Mouse (Mus musculus): ENCODE data around the gene Ms4a6c. TPM values are rescaled to one million over a fixed set of nuclear protein-coding genes. Genes with fewer than 3 reads are reported as not detected.
"Not testable (repeated sequence)": the region's sequence is repeated elsewhere in the genome, so short reads cannot be mapped to it uniquely, and the experiment has no call there.

Gene Ms4a6c
- 2.2 and 2.5 TPM in 2 replicates for polyA plus RNA-seq (2015; fragmentation: Nextera tagmentation; extraction: Ambion mirVana)

DNA sequence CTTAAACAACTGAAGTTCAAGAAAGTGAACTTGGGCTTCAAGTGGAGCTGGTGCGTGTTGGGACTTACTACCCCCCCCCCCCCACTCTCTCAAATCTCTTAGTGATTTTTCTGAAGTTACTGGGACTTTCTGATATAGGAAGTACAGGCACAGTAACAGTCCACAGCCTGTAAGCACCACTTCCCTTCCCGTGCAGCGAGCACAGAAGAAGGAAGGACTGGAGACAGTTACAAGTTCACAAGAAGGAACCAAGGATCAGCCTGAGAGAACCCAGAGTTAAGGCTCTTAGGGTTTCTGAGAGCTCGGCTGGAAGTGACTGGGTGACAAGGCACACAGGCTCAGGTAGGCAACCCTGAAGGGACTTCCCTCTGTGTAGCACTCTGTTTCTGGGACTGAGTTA lies at the start of gene Ms4a6c:
TSS of gene Ms4a6c (plus strand) at position 152 of the 400 bp plus-strand sequence.
- not testable (repeated sequence) for H3K27me3 ChIP-seq (replicated peaks); H3K27ac ChIP-seq; H3K4me2 ChIP-seq; H3K36me3 ChIP-seq (replicated peaks); H3K9me3 ChIP-seq; ATAC-seq (replicated peaks); H3K4me3 ChIP-seq; H3K4me1 ChIP-seq; H3K9ac ChIP-seq
- 90% methylated on average over 4 of the region's 4 CpGs for WGBS

- not testable (repeated sequence) for H3K27me3 ChIP-seq (replicated peaks); H3K4me2 ChIP-seq; H3K4me1 ChIP-seq; ATAC-seq (replicated peaks); H3K4me3 ChIP-seq; H3K9ac ChIP-seq; H3K27ac ChIP-seq; H3K9me3 ChIP-seq; H3K36me3 ChIP-seq (replicated peaks)
- WGBS, result 93% methylated on average over 1 of the region's 1 CpGs
Observed at GRCm38 (mm10) chr19:11431209-11431608, 38.0 kb upstream of the Ms4a6c start.

DNA sequence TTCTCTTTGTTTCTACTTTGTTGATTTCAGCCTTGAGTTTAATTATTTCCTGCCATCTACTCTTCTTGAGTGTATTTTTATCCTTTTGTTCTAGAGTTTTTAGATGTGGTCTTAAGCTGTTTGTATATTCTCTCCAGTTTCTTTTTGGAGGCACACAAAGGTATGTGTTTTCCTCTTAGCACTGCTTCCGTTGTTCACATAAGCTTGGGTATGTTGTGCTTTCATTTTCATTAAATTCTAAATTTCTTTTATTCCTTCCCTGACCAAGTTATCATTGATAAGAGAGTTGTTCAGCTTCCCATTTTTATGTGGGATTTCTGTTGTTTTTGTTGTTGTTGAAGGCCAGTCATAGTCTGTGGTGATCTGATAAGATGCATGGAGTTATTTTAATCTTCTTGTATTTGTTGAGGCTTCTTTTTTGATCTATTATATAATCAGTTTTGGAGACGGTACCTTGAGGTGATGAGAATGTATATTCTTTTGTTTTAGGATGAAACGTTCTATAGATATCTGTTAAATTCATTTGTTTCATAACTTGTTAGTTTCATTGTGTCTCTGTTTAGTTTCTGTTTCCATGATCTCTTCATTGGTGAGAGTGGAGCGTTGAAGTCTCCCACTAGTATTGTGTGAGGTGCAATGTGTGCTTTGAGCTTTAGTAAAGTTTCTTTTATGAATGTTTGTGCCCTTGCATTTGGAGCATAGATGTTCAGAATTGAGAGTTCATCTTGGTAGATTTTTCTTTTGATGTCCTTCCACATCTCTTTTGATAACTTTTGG lies 33.9 kb upstream of the Ms4a6c start:
- no peaks in the 10 kb centered on the region for H3K27me3 ChIP-seq (replicated peaks)
- H3K36me3 ChIP-seq (replicated peaks), result no peaks in the 10 kb centered on the region
- H3K4me2 ChIP-seq, result no peak overlapping the region
- WGBS, result 86% methylated on average over 4 of the region's 4 CpGs
- ATAC-seq (replicated peaks), result no peak
- H3K27ac ChIP-seq, result no peak overlapping the region
- H3K4me1 ChIP-seq, result no peaks in the 10 kb centered on the region
- H3K9ac ChIP-seq, result no peak overlapping the region
- H3K4me3 ChIP-seq, result no peak overlapping the region
- H3K9me3 ChIP-seq, result no peaks in the 10 kb centered on the region

- Histone ChIP-seq H3K27me3 (replicated peaks) (no peaks in the 10 kb centered on the region), H3K4me3 (no peak within 1 kb of the TSS), H3K9ac (no peak within 1 kb of the TSS), H3K4me2 (no peak within 1 kb of the TSS), H3K36me3 (replicated peaks) (no peaks in the 10 kb centered on the region), H3K4me1 (no peaks in the 10 kb centered on the region), H3K27ac (no peak within 1 kb of the TSS), H3K9me3 (no peaks in the 10 kb centered on the region)
- no peak for ATAC-seq (replicated peaks)
Observed at GRCm38 (mm10) chr19:11443338-11443737, 25.8 kb upstream of the Ms4a6c start, which contains the start of gene Ms4a4b. Ms4a4b (plus strand) TSS chr19:11443553.

- WGBS, result 89% methylated on average over 5 of the region's 5 CpGs
- no peaks in the 10 kb centered on the region for H3K9me3 ChIP-seq
- H3K9ac ChIP-seq, result no peak overlapping the region
- H3K4me2 ChIP-seq, result no peak overlapping the region
- no peak overlapping the region for H3K4me3 ChIP-seq
- no peaks in the 10 kb centered on the region for H3K27me3 ChIP-seq (replicated peaks)
- H3K36me3 ChIP-seq (replicated peaks), result no peaks in the 10 kb centered on the region
- no peaks in the 10 kb centered on the region for H3K4me1 ChIP-seq
- H3K27ac ChIP-seq, result no peak overlapping the region
- ATAC-seq (replicated peaks), result no peak
Observed at GRCm38 (mm10) chr19:11443964-11444363, 25.2 kb upstream of the Ms4a6c start.

GRCm38 (mm10) chr19:11447238-11447637 lies 21.9 kb upstream of the Ms4a6c start:
- Histone ChIP-seq H3K4me3 (no peak overlapping the region), H3K27ac (no peak overlapping the region), H3K4me1 (no peaks in the 10 kb centered on the region), H3K9me3 (no peaks in the 10 kb centered on the region), H3K36me3 (replicated peaks) (no peaks in the 10 kb centered on the region), H3K27me3 (replicated peaks) (no peaks in the 10 kb centered on the region), H3K9ac (no peak overlapping the region), H3K4me2 (no peak overlapping the region)
- ATAC-seq (replicated peaks), result no peak
- 87% methylated on average over 2 of the region's 2 CpGs for WGBS

- not testable (repeated sequence) for ATAC-seq (replicated peaks); H3K9ac ChIP-seq
Observed at GRCm38 (mm10) chr19:11459041-11459440, 10.1 kb upstream of the Ms4a6c start.

DNA sequence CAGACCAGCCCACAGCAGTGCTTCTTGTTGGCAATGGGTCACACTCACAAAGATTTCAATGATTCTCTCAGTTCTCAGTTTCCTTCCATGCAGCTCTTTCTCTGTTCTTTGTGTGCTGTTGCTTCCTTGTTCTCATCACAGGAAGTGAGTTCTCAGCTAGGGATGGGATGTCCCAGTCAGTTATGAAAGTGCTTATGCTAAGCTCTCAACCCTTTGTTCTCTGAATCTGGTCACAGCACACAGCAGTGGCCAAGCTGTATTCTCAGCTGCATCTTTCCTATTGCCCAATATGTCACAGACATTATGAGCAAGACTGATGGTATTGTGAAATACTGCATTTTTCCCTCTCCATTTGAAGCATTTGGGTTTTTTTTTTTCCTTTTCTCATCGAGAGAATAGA lies 4.4 kb upstream of the Ms4a6c start:
- WGBS, result 47% methylated on average over 1 of the region's 1 CpGs
- not testable (repeated sequence) for H3K9me3 ChIP-seq; H3K27me3 ChIP-seq (replicated peaks); H3K36me3 ChIP-seq (replicated peaks); ATAC-seq (replicated peaks); H3K4me1 ChIP-seq; H3K4me2 ChIP-seq; H3K9ac ChIP-seq; H3K4me3 ChIP-seq; H3K27ac ChIP-seq

More at GRCm38 (mm10) chr19:11459041-11459440, 10.1 kb upstream of the Ms4a6c start:
- not testable (repeated sequence) for H3K27ac ChIP-seq; H3K9me3 ChIP-seq; H3K4me1 ChIP-seq; H3K4me3 ChIP-seq; H3K27me3 ChIP-seq (replicated peaks); H3K4me2 ChIP-seq; H3K36me3 ChIP-seq (replicated peaks)
- WGBS, result 81% methylated on average over 4 of the region's 4 CpGs

GRCm38 (mm10) chr19:11466471-11466870 lies 2.7 kb upstream of the Ms4a6c start:
- WGBS, result 76% methylated on average over 5 of the region's 5 CpGs
- ATAC-seq (replicated peaks), result no peak
- H3K4me2 ChIP-seq, result no peak overlapping the region
- H3K4me1 ChIP-seq, result no peaks in the 10 kb centered on the region
- no peak overlapping the region for H3K27ac ChIP-seq
- no peaks in the 10 kb centered on the region for H3K36me3 ChIP-seq (replicated peaks)
- H3K9ac ChIP-seq, result no peak overlapping the region
- H3K27me3 ChIP-seq (replicated peaks), result no peaks in the 10 kb centered on the region
- H3K9me3 ChIP-seq, result no peaks in the 10 kb centered on the region
- no peak overlapping the region for H3K4me3 ChIP-seq

- H3K27ac ChIP-seq; H3K4me2 ChIP-seq; H3K9ac ChIP-seq; H3K36me3 ChIP-seq (replicated peaks); H3K4me1 ChIP-seq; H3K27me3 ChIP-seq (replicated peaks); H3K4me3 ChIP-seq; ATAC-seq (replicated peaks); H3K9me3 ChIP-seq: not testable (repeated sequence)
- 72% methylated on average over 1 of the region's 1 CpGs for WGBS
Observed at GRCm38 (mm10) chr19:11468361-11468760, 805 bp upstream of the Ms4a6c start.

DNA sequence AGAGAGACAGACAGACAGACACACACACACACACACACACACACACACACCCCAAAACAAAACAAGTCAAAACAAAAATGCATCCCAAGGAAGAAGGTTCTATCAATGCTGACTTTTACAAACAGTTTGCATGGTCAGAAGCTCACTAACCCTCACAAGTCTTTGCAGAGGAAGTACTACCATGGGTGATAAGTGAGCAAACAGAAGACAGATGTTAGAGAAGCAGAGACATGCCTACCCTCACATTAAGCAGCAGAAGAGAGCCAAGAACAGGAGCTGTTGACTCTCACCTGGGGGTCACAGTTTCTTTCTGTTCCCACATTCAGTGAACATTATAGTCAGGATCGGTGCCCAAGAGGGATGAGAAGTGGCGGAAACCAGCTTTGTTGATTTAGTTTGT lies 10.5 kb downstream of the Ms4a6c start:
- no peaks in the 10 kb centered on the region for H3K27me3 ChIP-seq (replicated peaks)
- 92% methylated on average over 2 of the region's 2 CpGs for WGBS
- no peaks in the 10 kb centered on the region for H3K4me1 ChIP-seq
- no peaks in the 10 kb centered on the region for H3K9me3 ChIP-seq
- H3K36me3 ChIP-seq (replicated peaks), result no peaks in the 10 kb centered on the region
- no peak overlapping the region for H3K9ac ChIP-seq
- H3K27ac ChIP-seq, result no peak overlapping the region
- no peak overlapping the region for H3K4me3 ChIP-seq
- no peak overlapping the region for H3K4me2 ChIP-seq
- no peak for ATAC-seq (replicated peaks)

- no peaks in the 10 kb centered on the region for H3K4me1 ChIP-seq
- H3K27ac ChIP-seq, result no peak overlapping the region
- no peaks in the 10 kb centered on the region for H3K9me3 ChIP-seq
- no peak overlapping the region for H3K9ac ChIP-seq
- ATAC-seq (replicated peaks), result no peak
- H3K36me3 ChIP-seq (replicated peaks), result no peaks in the 10 kb centered on the region
- H3K4me2 ChIP-seq, result no peak overlapping the region
- no peaks in the 10 kb centered on the region for H3K27me3 ChIP-seq (replicated peaks)
- 96% methylated on average over 2 of the region's 2 CpGs for WGBS
- no peak overlapping the region for H3K4me3 ChIP-seq
Observed at GRCm38 (mm10) chr19:11482684-11483083, 13.5 kb downstream of the Ms4a6c start.

- no peak for ATAC-seq (replicated peaks)
- H3K4me2 ChIP-seq, result no peak overlapping the region
- no peak overlapping the region for H3K27ac ChIP-seq
- WGBS, result 72% methylated on average over 4 of the region's 4 CpGs
- no peaks in the 10 kb centered on the region for H3K9me3 ChIP-seq
- H3K27me3 ChIP-seq (replicated peaks), result no peaks in the 10 kb centered on the region
- H3K4me1 ChIP-seq, result no peaks in the 10 kb centered on the region
- H3K4me3 ChIP-seq, result no peak overlapping the region
- H3K36me3 ChIP-seq (replicated peaks), result no peaks in the 10 kb centered on the region
- no peak overlapping the region for H3K9ac ChIP-seq
Observed at GRCm38 (mm10) chr19:11483941-11484340, 14.8 kb downstream of the Ms4a6c start.

Data from midbrain, embryonic 15.5 days (tissue).